Mouse (Mus musculus) left cerebral cortex, postnatal 14 days (tissue): ENCODE measurements at regions not wholly inside any gene's neighbourhood (a gene's known extent, or its start where the extent isn't known, plus 50 kb on each side); places are given as distances from the start of the nearest gene placed in this dataset.
A peak's percentile ranks its signal among the peaks of the same experiment; 100 is the strongest.

Source experiments
- DNase-seq, 2 experiments: peaks; one replicate each; pipeline ENCODE4 v3.0.0; 2021 to 2022; ENCODE audit warnings: low spot score in 2 of 2, mixed read lengths in 1 of 2
- intact Hi-C: fragments of 180-260 bp; cut with DNase I; formaldehyde crosslinking; loops from one replicate; pipeline ENCODE4 v1.15.1; 2025

DNA sequence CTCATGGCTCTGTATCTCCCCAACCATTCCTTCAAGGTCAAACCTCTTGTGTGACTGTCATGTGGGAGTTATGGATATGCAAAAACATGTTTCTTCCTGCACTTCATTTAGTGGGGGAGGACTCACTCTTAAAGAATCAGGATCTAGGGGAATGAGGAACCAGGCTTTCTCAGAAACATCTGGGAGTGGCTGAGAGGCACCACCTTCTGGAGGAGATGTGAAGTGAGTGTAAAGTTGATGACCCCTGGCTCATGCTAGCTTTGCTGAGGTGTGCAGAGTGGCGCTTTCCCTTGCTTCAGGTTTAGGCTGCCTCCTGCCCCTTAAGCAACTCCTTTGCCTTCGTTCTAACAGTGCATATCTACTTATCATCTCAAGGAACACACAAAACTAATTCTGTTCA is 119.6 kb upstream of the Rnd3 start:
- DNase-seq = no peak
- intact Hi-C loops = no loop called here

GRCm38 (mm10) chr2:51267662-51268061 is 118.8 kb upstream of the Rnd3 start:
- intact Hi-C loops = no loop called here
- DNase-seq = no peak

DNA sequence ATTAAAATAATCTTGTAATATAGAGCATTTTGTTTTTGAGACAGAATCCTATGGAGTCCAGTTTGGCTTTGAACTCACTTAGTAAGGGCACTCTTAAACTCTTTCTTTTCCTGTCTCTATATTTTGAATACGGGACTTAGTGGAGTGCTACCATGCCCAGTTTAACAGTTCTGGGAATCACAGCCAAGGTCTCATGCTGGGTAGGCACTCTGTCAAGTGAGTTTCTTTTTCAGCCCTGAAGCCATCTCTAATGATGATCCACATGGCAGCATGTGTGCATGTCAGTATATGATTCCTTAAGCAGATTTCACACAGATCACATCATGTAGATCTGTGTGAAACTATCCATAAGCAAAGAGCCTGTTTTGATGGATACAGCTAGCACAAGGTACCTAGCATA is 113.6 kb upstream of the Rnd3 start:
- no peak for DNase-seq
- intact Hi-C loops = no loop called here

DNA sequence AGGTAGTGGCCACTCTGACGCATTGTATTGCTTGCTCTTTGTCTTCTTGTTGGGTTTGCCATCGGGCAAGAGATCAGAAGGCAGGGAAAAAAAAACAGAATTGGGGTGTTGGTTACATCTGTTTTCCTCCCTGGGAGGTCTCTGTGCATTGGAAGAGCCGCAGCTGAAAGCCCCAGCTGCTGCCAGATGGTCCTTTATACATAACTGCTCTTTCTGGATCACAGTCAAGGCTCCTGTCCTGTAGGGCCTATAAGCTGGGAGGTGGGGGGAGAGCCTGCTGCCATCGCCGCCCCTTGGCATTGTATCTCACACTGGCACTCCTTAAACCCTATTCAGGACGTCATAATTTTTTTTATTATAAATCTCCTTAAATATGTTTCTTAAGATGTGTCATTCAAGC is 101.9 kb upstream of the Rnd3 start:
- DNase-seq = no peak
- intact Hi-C loops = no loop called here

DNA sequence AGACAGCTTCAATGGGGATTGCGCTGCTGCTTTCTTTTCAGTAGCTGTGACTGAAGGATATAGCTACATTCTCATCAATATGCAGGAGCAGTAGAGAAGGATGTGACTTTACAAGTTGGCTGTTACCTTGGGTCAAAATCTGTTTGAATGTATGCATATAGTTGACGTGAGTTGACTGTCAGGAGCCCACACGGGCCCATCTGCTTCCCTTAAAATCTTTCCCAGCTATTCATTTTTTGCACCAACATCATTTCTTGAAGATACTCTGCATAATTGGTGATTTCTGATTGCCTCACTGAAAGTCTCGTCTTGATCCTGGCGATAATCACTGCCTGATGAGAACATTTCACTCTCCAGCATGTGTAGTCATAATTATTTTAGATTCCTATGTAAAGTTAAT is 92.7 kb upstream of the Rnd3 start:
- DNase-seq = peak in 1 of 2 experiments; percentile 10
- intact Hi-C loops = no loop called here

- DNase-seq = no peak
- intact Hi-C loops = no loop called here
Measured at GRCm38 (mm10) chr2:51240000-51240399, 91.1 kb upstream of the Rnd3 start.

DNA sequence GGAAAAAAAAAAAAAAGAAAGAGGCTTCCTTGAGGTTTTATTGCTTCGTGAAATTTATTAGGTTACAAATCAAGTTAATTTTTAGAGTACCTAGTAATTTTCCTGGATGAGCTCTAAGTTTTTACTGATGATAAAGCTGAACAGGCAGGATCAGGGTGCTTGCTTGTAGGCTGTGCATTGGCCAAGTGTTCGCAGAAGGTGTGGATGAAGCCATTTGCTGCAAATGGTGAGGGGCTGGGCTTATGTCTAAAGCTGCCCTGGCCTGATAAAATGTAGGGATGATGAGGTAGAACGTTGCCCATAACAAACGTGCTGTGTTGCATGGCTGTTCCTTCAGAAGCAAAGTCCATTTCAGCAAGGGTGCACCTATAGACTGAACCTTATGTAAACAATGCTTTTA is 90.1 kb upstream of the Rnd3 start:
- no peak for DNase-seq
- intact Hi-C loops = no loop called here

DNA sequence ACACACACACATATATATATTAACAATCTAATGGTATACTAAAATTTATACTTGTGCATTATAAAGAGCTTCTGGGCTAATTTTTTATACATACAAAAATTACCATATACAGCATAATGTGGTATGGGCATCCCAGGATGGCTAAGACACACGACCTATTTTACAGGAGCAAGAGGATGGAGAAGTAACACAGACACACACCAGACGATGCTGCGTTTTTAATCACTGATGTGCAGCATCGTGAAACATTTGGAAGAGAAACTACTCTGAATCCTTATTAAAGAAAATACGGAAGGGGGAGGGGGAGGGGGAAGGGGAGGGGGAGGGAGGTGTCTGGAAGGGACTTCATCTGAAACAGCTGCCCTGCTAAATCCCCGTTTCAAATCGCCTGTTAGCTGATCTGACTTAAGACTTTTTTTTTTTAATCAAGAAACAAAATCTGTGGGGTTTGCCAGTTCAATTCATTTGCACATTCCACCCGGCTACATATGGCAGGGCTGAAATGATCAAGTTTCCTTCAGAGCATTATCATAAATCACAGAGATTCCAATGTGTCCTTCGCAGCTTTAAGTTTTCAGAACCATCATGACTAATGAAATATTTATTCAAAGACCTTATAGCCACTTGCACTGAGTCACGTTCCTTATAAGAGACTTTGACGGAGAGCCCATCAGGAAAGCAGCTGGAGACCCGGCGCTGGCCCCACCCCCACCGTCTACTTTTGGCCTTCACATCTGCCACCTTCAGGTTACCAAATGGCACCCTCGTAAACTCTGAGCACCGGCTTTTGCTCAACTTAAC is 89.4 kb upstream of the Rnd3 start:
- intact Hi-C loops = no loop called here
- DNase-seq = no peak

DNA sequence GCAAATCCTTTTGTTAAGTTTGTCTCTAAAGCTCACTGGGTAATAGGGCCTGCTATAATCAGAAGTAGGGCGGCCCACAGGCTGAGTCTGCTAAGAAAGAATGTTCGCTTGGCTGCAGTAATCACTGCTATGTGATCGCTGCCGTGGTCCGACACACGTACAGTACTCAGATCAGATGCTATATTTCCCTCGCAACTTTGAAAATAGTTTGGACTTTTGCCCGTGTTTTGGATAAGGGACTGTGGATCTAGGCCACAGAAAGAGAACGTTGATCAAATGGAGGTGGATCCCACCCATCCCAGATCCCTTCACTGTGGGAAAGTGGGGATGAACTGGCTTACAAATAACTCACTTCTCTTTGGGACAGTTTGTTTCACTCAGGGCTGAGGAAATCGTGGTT is 88.5 kb upstream of the Rnd3 start:
- intact Hi-C loops = no loop called here
- no peak for DNase-seq

DNA sequence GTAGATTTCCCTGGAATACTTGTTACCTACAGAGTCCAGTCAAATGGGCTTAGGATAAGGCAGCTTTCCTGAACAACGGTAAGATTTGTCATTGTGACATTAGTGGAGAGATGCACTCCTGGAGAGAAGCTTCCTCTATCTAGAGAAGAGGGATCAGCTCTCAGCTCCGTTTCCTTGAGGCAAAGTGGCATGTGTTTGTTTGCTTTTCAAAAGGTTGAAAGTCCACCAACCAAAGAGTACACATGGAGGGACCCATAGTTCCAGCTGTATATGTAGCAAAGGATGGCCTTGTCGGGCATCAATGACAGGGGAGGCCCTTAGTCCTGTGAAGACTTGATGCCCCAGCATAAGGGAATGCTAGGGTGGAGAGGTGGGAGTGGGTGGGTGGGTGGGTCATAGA is 87.9 kb upstream of the Rnd3 start:
- intact Hi-C loops = no loop called here
- DNase-seq = no peak

- DNase-seq = no peak
- intact Hi-C loops = no loop called here
Measured at GRCm38 (mm10) chr2:51234427-51234826, 85.5 kb upstream of the Rnd3 start.

DNA sequence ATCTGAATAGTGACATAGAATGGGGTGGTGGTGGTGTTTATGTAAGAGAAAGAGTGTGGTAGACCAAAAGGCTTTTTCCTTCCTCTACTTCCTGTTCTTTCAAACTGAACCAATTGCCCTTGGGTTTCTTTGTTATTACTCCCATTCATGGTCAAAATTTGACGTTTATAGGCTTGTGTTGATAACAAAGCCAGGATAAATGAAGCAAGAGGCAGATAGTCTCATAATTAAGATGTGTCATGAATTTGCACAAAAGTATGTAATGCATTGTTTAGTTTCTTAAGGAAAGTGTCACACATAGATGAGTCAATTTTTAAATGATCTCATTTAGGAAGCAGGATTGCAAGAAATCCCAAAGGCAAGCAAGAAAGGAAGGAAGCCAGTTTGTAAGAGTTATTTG is 73.9 kb upstream of the Rnd3 start:
- intact Hi-C loops = no loop called here

GRCm38 (mm10) chr2:51219714-51220113 is 70.8 kb upstream of the Rnd3 start:
- intact Hi-C loops = no loop called here
- DNase-seq = no peak

More for the DNA sequence above, 73.9 kb upstream of the Rnd3 start:
- DNase-seq = no peak

DNA sequence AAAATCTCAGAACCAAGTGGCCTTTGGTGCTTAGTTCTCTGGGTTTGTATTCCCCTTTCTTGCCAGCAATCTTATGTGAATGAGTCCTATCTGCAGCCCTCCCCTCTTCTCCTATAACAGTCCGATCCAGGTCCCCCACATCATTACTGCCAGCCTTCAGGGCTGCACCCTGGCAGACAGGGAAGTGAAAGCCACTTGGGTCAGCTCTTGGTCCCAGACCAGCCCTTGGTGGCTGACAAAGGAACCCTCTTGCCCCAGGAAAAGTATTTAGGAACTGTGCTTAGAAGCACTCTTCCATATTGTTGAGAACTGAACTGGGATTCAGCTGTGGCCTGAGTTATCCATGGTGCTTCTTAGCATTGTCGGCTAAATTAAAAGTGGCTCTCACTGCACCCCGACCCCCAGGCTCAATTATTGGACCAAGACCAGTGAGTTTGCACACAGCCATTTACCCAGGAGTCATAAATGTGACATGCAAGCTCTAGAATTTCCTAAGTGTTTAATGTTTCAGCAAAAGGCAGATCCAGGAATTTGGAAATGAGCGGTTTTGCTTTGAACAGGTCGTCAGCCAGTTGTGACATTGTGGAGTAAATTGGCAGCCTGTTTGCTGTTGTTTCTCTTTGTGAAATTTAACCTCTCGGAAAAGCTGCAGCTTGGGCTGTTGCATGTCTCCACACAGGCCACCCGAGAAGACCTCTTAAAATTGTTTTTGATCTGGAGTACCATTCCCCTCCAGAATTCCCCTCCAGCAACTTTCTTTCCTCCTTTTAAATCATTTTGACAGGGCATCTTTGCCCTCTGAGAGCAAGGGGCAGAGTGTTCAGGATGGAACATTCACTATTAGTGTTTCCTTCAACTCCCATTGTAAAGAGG is 58.5 kb upstream of the Rnd3 start:
- intact Hi-C loops = no loop called here
- DNase-seq = no peak

DNA sequence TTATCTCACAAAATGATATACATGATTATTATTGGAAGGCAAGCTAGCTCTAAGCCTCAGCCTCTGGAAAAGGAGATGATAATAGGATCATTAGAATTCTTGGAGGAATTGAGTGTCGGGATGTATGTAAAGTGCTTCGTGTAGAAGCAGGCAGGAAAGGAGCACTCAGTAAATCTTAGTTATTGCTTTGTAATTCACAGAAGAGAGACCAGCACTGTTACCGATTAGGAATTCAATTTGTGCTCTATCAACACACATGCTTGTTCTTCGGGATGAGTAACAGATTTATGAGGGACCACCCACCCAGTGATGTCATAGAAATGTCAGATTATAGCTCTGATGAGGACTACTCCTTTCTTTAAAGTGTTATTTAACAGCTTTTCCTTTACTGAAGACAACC is 57.4 kb upstream of the Rnd3 start:
- no peak for DNase-seq
- intact Hi-C loops = no loop called here
